ENCODE assay signal across 8 mouse cellular contexts in genomic region chr10:111473511-111474371, GRCm38 (mm10). TPM values are rescaled to one million over a fixed set of nuclear protein-coding genes. Genes with fewer than 3 reads are reported as not detected.
DNase-seq lines count a peak whose midpoint lies in the region; ATAC-seq and TF ChIP-seq lines count a peak whose summit lies in the region.

No protein-coding gene starts in this region.

- H3K9ac ChIP-seq in intestine, embryonic 16.5 days (ENCODE audit: low read depth, low read length), result peak overlapping the region; percentile 95
- peak overlapping the region; percentile 99 for H3K9ac ChIP-seq in limb, embryonic 15.5 days
- H3K9ac ChIP-seq in midbrain, embryonic 15.5 days, result peak overlapping the region; percentile 96
- peak overlapping the region; percentile 95 for H3K9ac ChIP-seq in stomach, embryonic 14.5 days (replicated peaks; ENCODE audit: low read depth, low read length)

- peak overlapping the region; percentile 81 for H3K27ac ChIP-seq in gastrocnemius, adult 2 months
- H3K27ac ChIP-seq in intestine, embryonic 16.5 days (ENCODE audit: low read length), result peak overlapping the region; percentile 81
- H3K27ac ChIP-seq in limb, embryonic 15.5 days, result peak overlapping the region; percentile 95
- peak overlapping the region; percentile 97 for H3K27ac ChIP-seq in midbrain, embryonic 15.5 days
- peak overlapping the region; percentile 89 for H3K27ac ChIP-seq in stomach, embryonic 14.5 days (ENCODE audit: low read length)

- H3K4me2 ChIP-seq in intestine, embryonic 16.5 days (ENCODE audit: low read depth, low read length), result peak overlapping the region; percentile 77
- H3K4me2 ChIP-seq in limb, embryonic 15.5 days, result peak overlapping the region; percentile 78
- peak overlapping the region; percentile 78 for H3K4me2 ChIP-seq in midbrain, embryonic 15.5 days
- H3K4me2 ChIP-seq in stomach, embryonic 14.5 days (replicated peaks; ENCODE audit: low read depth, low read length), result peak overlapping the region; percentile 72

- ATAC-seq in intestine, embryonic 16.5 days, result peak; percentile 75
- ATAC-seq in limb, embryonic 15.5 days (ENCODE audit: insufficient number of reproducible peaks, low FRiP score, low TSS enrichment, low read depth), result peak; percentile 56
- ATAC-seq in midbrain, embryonic 15.5 days (replicated peaks), result peak; percentile 75
- ATAC-seq in stomach, embryonic 14.5 days (ENCODE audit: insufficient number of reproducible peaks, insufficient read depth, low FRiP score, low read depth), result peak; percentile 65

- H3K4me3 ChIP-seq in gastrocnemius, adult 2 months, result peak overlapping the region; percentile 93
- peak overlapping the region; percentile 95 for H3K4me3 ChIP-seq in intestine, embryonic 16.5 days (ENCODE audit: low read length)
- H3K4me3 ChIP-seq in limb, embryonic 15.5 days, result peak overlapping the region; percentile 97
- peak overlapping the region; percentile 98 for H3K4me3 ChIP-seq in midbrain, embryonic 15.5 days
- H3K4me3 ChIP-seq in stomach, embryonic 14.5 days (ENCODE audit: low read depth, low read length), result peak overlapping the region; percentile 89

- under 1% methylated on average over 58 of the region's 58 CpGs for WGBS in intestine, embryonic 16.5 days
- under 1% methylated on average over 53 of the region's 58 CpGs for WGBS in limb, embryonic 15.5 days
- WGBS in midbrain, embryonic 15.5 days, result under 1% methylated on average over 50 of the region's 58 CpGs
- WGBS in stomach, embryonic 14.5 days, result 0% methylated on average over 46 of the region's 58 CpGs

- H3K27me3 ChIP-seq in intestine, embryonic 16.5 days (replicated peaks; ENCODE audit: control insufficient read depth, insufficient read depth, low read length), result peaks cover 4% of the 10 kb centered on the region; the same call in 1 of the 2 replicates
- no peaks in the 10 kb centered on the region for H3K27me3 ChIP-seq in limb, embryonic 15.5 days
- H3K27me3 ChIP-seq in midbrain, embryonic 15.5 days (replicated peaks), result no peaks in the 10 kb centered on the region
- H3K27me3 ChIP-seq in stomach, embryonic 14.5 days (ENCODE audit: control insufficient read depth, insufficient read depth, low read length), result no peaks in the 10 kb centered on the region

- H3K4me1 ChIP-seq in intestine, embryonic 16.5 days (ENCODE audit: control insufficient read depth, insufficient read depth, low read length), result peaks cover 17% of the 10 kb centered on the region
- peaks cover 20% of the 10 kb centered on the region for H3K4me1 ChIP-seq in limb, embryonic 15.5 days
- peaks cover 48% of the 10 kb centered on the region for H3K4me1 ChIP-seq in midbrain, embryonic 15.5 days
- H3K4me1 ChIP-seq in stomach, embryonic 14.5 days (ENCODE audit: control insufficient read depth, insufficient read depth, low read length), result peaks cover 20% of the 10 kb centered on the region

- no peaks in the 10 kb centered on the region for H3K36me3 ChIP-seq in intestine, embryonic 16.5 days (ENCODE audit: control insufficient read depth, insufficient read depth, low read length)
- H3K36me3 ChIP-seq in limb, embryonic 15.5 days, result no peaks in the 10 kb centered on the region
- no peaks in the 10 kb centered on the region for H3K36me3 ChIP-seq in midbrain, embryonic 15.5 days (replicated peaks)
- no peaks in the 10 kb centered on the region for H3K36me3 ChIP-seq in stomach, embryonic 14.5 days (ENCODE audit: control insufficient read depth, insufficient read depth, low read length)

- DNase-seq in urinary bladder, postnatal 14 days (ENCODE audit: low spot score), result peak; percentile 22
- no peak for DNase-seq in urinary bladder, postnatal 10 days (ENCODE audit: low spot score)
- DNase-seq in cerebellum, postnatal 36 days, result peak; percentile 25 to 30
- no peak for DNase-seq in gastrocnemius, adult 2 months

- no peak for TF ChIP-seq CTCF in gastrocnemius, adult 2 months (IDR thresholded peaks at IDR 0.05)

- intact Hi-C loops in gastrocnemius, adult 2 months (cut with DNase I), result loop anchor here (5.0 to 10.0 kb wide), 3 partner anchors 176 to 309 kb away; partner anchors contain the start of genes Bbs10 and Osbpl8

- no peaks in the 10 kb centered on the region for H3K9me3 ChIP-seq in intestine, embryonic 16.5 days (ENCODE audit: control insufficient read depth, low read length)
- H3K9me3 ChIP-seq in limb, embryonic 15.5 days, result no peaks in the 10 kb centered on the region
- H3K9me3 ChIP-seq in midbrain, embryonic 15.5 days, result no peaks in the 10 kb centered on the region
- H3K9me3 ChIP-seq in stomach, embryonic 14.5 days (ENCODE audit: control insufficient read depth, low read depth, low read length), result no peaks in the 10 kb centered on the region

RNA-seq across cellular contexts. Expression of gene Nap1l1, which starts 0.7 kb away (rescaled TPM):
- 10 to 100 TPM; 62.8 to 64.2 TPM for total RNA-seq in gastrocnemius, adult 2 months (2021)
- 118 and 140 TPM in 2 replicates for polyA plus RNA-seq in intestine, embryonic 16.5 days (2015; fragmentation: Nextera tagmentation; extraction: Ambion mirVana)
- polyA plus RNA-seq in limb, embryonic 15.5 days (2015; fragmentation: Nextera tagmentation; extraction: Ambion mirVana), result 186 and 213 TPM in 2 replicates
- 164 and 167 TPM in 2 replicates for polyA plus RNA-seq in midbrain, embryonic 15.5 days (2015; fragmentation: Nextera tagmentation; extraction: Ambion mirVana)
- 272 and 277 TPM in 2 replicates for polyA plus RNA-seq in stomach, embryonic 14.5 days (2014; fragmentation: Nextera tagmentation; extraction: Ambion mirVana)

RNA-seq across cellular contexts. Expression of gene Phlda1, which starts 32.3 kb away (rescaled TPM):
- total RNA-seq in gastrocnemius, adult 2 months (2021), result 1 to 10 TPM; 4.2 to 4.9 TPM
- 31.9 and 32.2 TPM in 2 replicates for polyA plus RNA-seq in intestine, embryonic 16.5 days (2015; fragmentation: Nextera tagmentation; extraction: Ambion mirVana)
- 32.1 and 33.4 TPM in 2 replicates for polyA plus RNA-seq in limb, embryonic 15.5 days (2015; fragmentation: Nextera tagmentation; extraction: Ambion mirVana)
- polyA plus RNA-seq in midbrain, embryonic 15.5 days (2015; fragmentation: Nextera tagmentation; extraction: Ambion mirVana), result 35.3 and 35.8 TPM in 2 replicates
- polyA plus RNA-seq in stomach, embryonic 14.5 days (2014; fragmentation: Nextera tagmentation; extraction: Ambion mirVana), result 56.3 and 60.2 TPM in 2 replicates

Comparison
In these comparisons a context has a peak if more than half of its experiments do, and no peak if none do; other contexts are left out.
1. DNase-seq: peak in urinary bladder, postnatal 14 days (single experiment) and cerebellum, postnatal 36 days (2 of 2); none in urinary bladder, postnatal 10 days (single experiment) and gastrocnemius, adult 2 months (single experiment).
2. Peak in every context shown above with its lines, with median percentiles within 50 percentile points of each other: H3K27ac ChIP-seq, H3K4me3 ChIP-seq, ATAC-seq, H3K4me2 ChIP-seq and H3K9ac ChIP-seq.